35 mouse cellular contexts compared by ENCODE assay signal in the genomic region with DNA sequence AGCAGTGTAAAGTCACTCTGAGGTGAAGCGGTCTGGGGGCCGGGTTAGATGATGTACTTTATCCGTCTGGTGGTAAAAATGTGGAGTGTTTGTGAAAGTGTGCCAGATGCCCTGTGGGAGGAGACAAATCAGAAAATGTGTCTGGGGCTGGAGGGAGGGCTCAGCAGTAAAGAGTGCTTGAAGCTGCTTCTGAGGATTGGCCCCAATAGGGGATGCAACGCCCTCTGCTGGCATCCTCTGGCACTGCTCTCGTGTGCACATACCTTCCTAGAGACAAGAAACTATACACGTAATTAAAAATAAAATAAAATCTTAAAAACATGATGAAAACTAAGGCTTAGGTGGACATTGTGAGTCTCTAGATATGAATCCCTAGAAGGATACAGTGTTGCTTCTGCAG. TPM values are rescaled to one million over a fixed set of nuclear protein-coding genes. Genes with fewer than 3 reads are reported as not detected.
DNase-seq lines count a peak whose midpoint lies in the region; ATAC-seq and TF ChIP-seq lines count a peak whose summit lies in the region.
"Had no signal": no experiment of that assay in that cellular context is flagged by ENCODE, and none has a peak within 500 bp of the region (broad histone marks: within the 10 kb centered on the region; RNA-seq: fewer than 3 reads in every experiment).

No protein-coding gene starts in this region.

- H3K4me2 ChIP-seq in kidney, postnatal 0 days (ENCODE audit: low read length), result no peak overlapping the region
- no peak overlapping the region for H3K4me2 ChIP-seq in lung, embryonic 14.5 days
- H3K4me2 ChIP-seq in lung, postnatal 0 days (replicated peaks; ENCODE audit: low read depth, low read length), result no peak overlapping the region
- H3K4me2 ChIP-seq: forebrain, embryonic 13.5 days; heart, embryonic 12.5 days; hindbrain, embryonic 14.5 days; limb, embryonic 13.5 days; midbrain, embryonic 13.5 days; neural tube, embryonic 15.5 days; stomach, embryonic 15.5 days had no signal

- TF ChIP-seq CTCF in kidney, postnatal 0 days (IDR thresholded peaks at IDR 0.05; ENCODE audit: low read depth), result 0 out of 2 replicates have a peak, but pooled peaks have one; percentile 10
- no peak for TF ChIP-seq CTCF in kidney, adult 2 months (conservative IDR thresholded peaks at IDR 0.05; ENCODE audit: insufficient read depth, insufficient read length, low read depth, low read length)
- peak; percentile 34; the same call in 1 of the 2 replicates for TF ChIP-seq CTCF in lung, embryonic 14.5 days (IDR thresholded peaks at IDR 0.05; ENCODE audit: low read depth)
- TF ChIP-seq CTCF in lung, postnatal 0 days (IDR thresholded peaks at IDR 0.05), result no peak
- TF ChIP-seq CTCF in brain, embryonic 14.5 days (IDR thresholded peaks at IDR 0.05; ENCODE audit: borderline replicate concordance, extremely low read depth, insufficient read depth, insufficient read length), result peak; percentile 16; the same call in 1 of the 2 replicates

- 92% methylated on average over 6 of the region's 6 CpGs for WGBS in kidney, postnatal 0 days
- WGBS in kidney, adult 2 months, result 95% methylated on average over 6 of the region's 6 CpGs
- WGBS in lung, embryonic 14.5 days, result 84% methylated on average over 6 of the region's 6 CpGs
- 84% methylated on average over 6 of the region's 6 CpGs for WGBS in lung, postnatal 0 days

- H3K36me3 ChIP-seq in kidney, postnatal 0 days (ENCODE audit: insufficient read depth, low read length), result no peaks in the 10 kb centered on the region
- H3K36me3 ChIP-seq in kidney, adult 2 months (ENCODE audit: control insufficient read depth, insufficient read depth, low read length), result no peaks in the 10 kb centered on the region
- no peaks in the 10 kb centered on the region for H3K36me3 ChIP-seq in lung, embryonic 14.5 days (ENCODE audit: insufficient read depth)
- no peaks in the 10 kb centered on the region for H3K36me3 ChIP-seq in lung, postnatal 0 days (ENCODE audit: insufficient read depth, low read length)
- no peaks in the 10 kb centered on the region for H3K36me3 ChIP-seq in ES-E14 (ENCODE audit: control insufficient read depth, insufficient read depth, low read length, poor library complexity, severe bottlenecking)
- H3K36me3 ChIP-seq: limb, embryonic 13.5 days; midbrain, embryonic 13.5 days; neural tube, embryonic 15.5 days; stomach, embryonic 15.5 days had no signal

- ATAC-seq in kidney, postnatal 0 days (replicated peaks; ENCODE audit: low FRiP score, low read depth), result no peak
- no peak for ATAC-seq in lung, embryonic 14.5 days (ENCODE audit: insufficient read depth)
- ATAC-seq in lung, postnatal 0 days, result no peak
- ATAC-seq: forebrain, embryonic 13.5 days; midbrain, embryonic 13.5 days had no signal

- H3K9me3 ChIP-seq in kidney, postnatal 0 days (replicated peaks; ENCODE audit: low read length), result no peaks in the 10 kb centered on the region
- H3K9me3 ChIP-seq in lung, embryonic 14.5 days (ENCODE audit: low read depth, low read length), result no peaks in the 10 kb centered on the region; the same call in 1 of the 2 replicates
- no peaks in the 10 kb centered on the region for H3K9me3 ChIP-seq in lung, postnatal 0 days (ENCODE audit: low read length)
- no peaks in the 10 kb centered on the region for H3K9me3 ChIP-seq in ES-E14 (ENCODE audit: control insufficient read depth, insufficient read depth, low read depth, low read length)
- H3K9me3 ChIP-seq: limb, embryonic 13.5 days; neural tube, embryonic 15.5 days; stomach, embryonic 15.5 days had no signal

- H3K4me3 ChIP-seq in kidney, postnatal 0 days (replicated peaks; ENCODE audit: low read depth, low read length), result no peak overlapping the region
- no peak overlapping the region for H3K4me3 ChIP-seq in kidney, adult 2 months (ENCODE audit: insufficient read depth, low read depth, low read length)
- no peak overlapping the region for H3K4me3 ChIP-seq in lung, embryonic 14.5 days (ENCODE audit: low read depth, low read length)
- H3K4me3 ChIP-seq in lung, postnatal 0 days (ENCODE audit: low read depth, low read length), result no peak overlapping the region
- H3K4me3 ChIP-seq in ES-E14 (ENCODE audit: insufficient read depth in 1 of 2, low read depth in 1 of 2, low read length in 2 of 2, poor library complexity in 1 of 2, severe bottlenecking in 1 of 2), result no peak overlapping the region
- H3K4me3 ChIP-seq: forebrain, embryonic 13.5 days; heart, embryonic 12.5 days; left cerebral cortex, adult 2 months; limb, embryonic 13.5 days; midbrain, embryonic 13.5 days; neural tube, embryonic 15.5 days; stomach, embryonic 15.5 days had no signal

- H3K9ac ChIP-seq in kidney, postnatal 0 days (ENCODE audit: low read depth, low read length), result no peak overlapping the region
- H3K9ac ChIP-seq in lung, embryonic 14.5 days, result no peak overlapping the region
- no peak overlapping the region for H3K9ac ChIP-seq in lung, postnatal 0 days (replicated peaks; ENCODE audit: low read depth)
- H3K9ac ChIP-seq in ES-E14 (ENCODE audit: insufficient read depth, low read depth, low read length, poor library complexity, severe bottlenecking), result no peak overlapping the region
- H3K9ac ChIP-seq: forebrain, embryonic 13.5 days; heart, embryonic 12.5 days; hindbrain, embryonic 14.5 days; limb, embryonic 13.5 days; midbrain, embryonic 13.5 days; neural tube, embryonic 15.5 days; stomach, embryonic 15.5 days had no signal

- TF ChIP-seq POLR2A in kidney, adult 2 months (IDR thresholded peaks at IDR 0.05; ENCODE audit: low read depth, low read length), result no peak
- TF ChIP-seq POLR2A in brain, embryonic 14.5 days (IDR thresholded peaks at IDR 0.05; ENCODE audit: borderline replicate concordance, extremely low read depth, insufficient read depth, insufficient read length, poor library complexity, severe bottlenecking), result no peak

- no peaks in the 10 kb centered on the region for H3K27me3 ChIP-seq in kidney, postnatal 0 days (ENCODE audit: insufficient read depth, low read length)
- no peaks in the 10 kb centered on the region for H3K27me3 ChIP-seq in kidney, adult 2 months (replicated peaks; ENCODE audit: control insufficient read depth, insufficient read depth, low read length)
- no peaks in the 10 kb centered on the region for H3K27me3 ChIP-seq in lung, embryonic 14.5 days (ENCODE audit: insufficient read depth, low read length)
- no peaks in the 10 kb centered on the region for H3K27me3 ChIP-seq in lung, postnatal 0 days (replicated peaks; ENCODE audit: insufficient read depth, low read length)
- H3K27me3 ChIP-seq: forebrain, embryonic 13.5 days; heart, embryonic 12.5 days; limb, embryonic 13.5 days; midbrain, embryonic 13.5 days; neural tube, embryonic 15.5 days; stomach, embryonic 15.5 days had no signal

- in situ Hi-C loops in ES-E14 (cut with MboI; ENCODE audit: low sequenced_read_pairs in 2 of 2, unreplicated experiment in 2 of 2), result no loop called here

- no peak for DNase-seq in kidney, postnatal 0 days (ENCODE audit: low spot score)
- DNase-seq in kidney, adult 2 months, result no peak
- no peak for DNase-seq in lung, embryonic 14.5 days
- DNase-seq in lung, postnatal 0 days (ENCODE audit: low spot score), result no peak
- no peak for DNase-seq in ES-E14 (ENCODE audit: low read depth, low spot score)
- DNase-seq in brain, embryonic 14.5 days (ENCODE audit: low read depth), result no peak
- no peak for DNase-seq in left cerebral cortex, adult 11 months (ENCODE audit: low spot score)
- DNase-seq in frontal cortex, postnatal 36 days (ENCODE audit: low spot score in 2 of 2), result no peak
- DNase-seq: adrenal gland, postnatal 14 days; cerebellum, adult 2 months; cerebellum, postnatal 14 days; gastrocnemius, postnatal 25 days; kidney, adult 18-20 months; kidney, postnatal 4 days; lung, postnatal 10 days; right cerebral cortex, postnatal 25 days; thymus, adult 2 months; thymus, postnatal 36 days had no signal

- H3K27ac ChIP-seq in kidney, postnatal 0 days, result no peak overlapping the region
- no peak overlapping the region for H3K27ac ChIP-seq in kidney, adult 2 months (ENCODE audit: insufficient read depth, low read depth, low read length)
- no peak overlapping the region for H3K27ac ChIP-seq in lung, embryonic 14.5 days (ENCODE audit: low read depth)
- H3K27ac ChIP-seq in lung, postnatal 0 days (ENCODE audit: low read length), result no peak overlapping the region
- H3K27ac ChIP-seq in ES-E14 (ENCODE audit: insufficient read depth, low read depth, low read length, poor library complexity, severe bottlenecking), result no peak overlapping the region
- H3K27ac ChIP-seq: forebrain, embryonic 13.5 days; hindbrain, embryonic 14.5 days; left cerebral cortex, adult 2 months; limb, embryonic 13.5 days; macrophage; midbrain, embryonic 13.5 days; neural tube, embryonic 15.5 days; stomach, embryonic 15.5 days had no signal

- TF ChIP-seq EP300 in lung, postnatal 0 days (IDR thresholded peaks at IDR 0.05), result no peak

- no peaks in the 10 kb centered on the region for H3K4me1 ChIP-seq in kidney, postnatal 0 days (replicated peaks; ENCODE audit: insufficient read depth, low read length)
- H3K4me1 ChIP-seq in kidney, adult 2 months (ENCODE audit: control insufficient read depth, insufficient read depth, low read length), result no peaks in the 10 kb centered on the region
- no peaks in the 10 kb centered on the region for H3K4me1 ChIP-seq in lung, embryonic 14.5 days (ENCODE audit: insufficient read depth)
- no peaks in the 10 kb centered on the region for H3K4me1 ChIP-seq in lung, postnatal 0 days (ENCODE audit: insufficient read depth, low read depth, low read length)
- H3K4me1 ChIP-seq in ES-E14 (ENCODE audit: control insufficient read depth in 2 of 2, insufficient read depth in 2 of 2, low read length in 2 of 2, poor library complexity in 1 of 2), result no peaks in the 10 kb centered on the region
- H3K4me1 ChIP-seq: forebrain, embryonic 13.5 days; heart, embryonic 12.5 days; limb, embryonic 13.5 days; midbrain, embryonic 13.5 days; neural tube, embryonic 15.5 days; stomach, embryonic 15.5 days had no signal

TF ChIP-seq in ES-E14, 5 proteins besides CTCF, POLR2A, EP300 and RAD21 (continues in another document):
- no peak for TF ChIP-seq HCFC1 (IDR thresholded peaks at IDR 0.05; ENCODE audit: borderline replicate concordance, insufficient read depth, low read length)

RNA-seq across cellular contexts. Expression of gene Gsg1, which starts 6.3 kb away (rescaled TPM):
- polyA plus RNA-seq in kidney, postnatal 0 days (2015; fragmentation: Nextera tagmentation; extraction: Ambion mirVana), result 0.37 and 0.62 TPM in 2 replicates
- 0.55 and 1.4 TPM in 2 replicates for polyA plus RNA-seq in kidney, adult 2 months (2012; rRNA removed)
- 6.0 and 7.7 TPM in 2 replicates for polyA plus RNA-seq in lung, embryonic 14.5 days (2014; fragmentation: Nextera tagmentation; extraction: Ambion mirVana)
- polyA plus RNA-seq in lung, postnatal 0 days (2015; fragmentation: Nextera tagmentation; extraction: Ambion mirVana), result 2.9 and 5.5 TPM in 2 replicates
- total RNA-seq in ES-E14 (2012; rRNA removed), result 0.63 and 0.98 TPM in 2 replicates
- polyA plus RNA-seq in brain, embryonic 14.5 days (2012; rRNA removed), result 0.27 and 0.44 TPM in 2 replicates
- total RNA-seq: adrenal gland, postnatal 14 days; gastrocnemius, adult 18-20 months; gastrocnemius, postnatal 25 days; layer of hippocampus, postnatal 10 days; left cerebral cortex, adult 2 months; left cerebral cortex, postnatal 36 days; megakaryocyte-erythroid progenitor cell, adult 5-6 weeks had no signal

RNA-seq across cellular contexts. Expression of gene Pbp2, which starts 49.8 kb away (rescaled TPM):
- 0.20 and 0.42 TPM in 2 replicates for polyA plus RNA-seq in kidney, postnatal 0 days (2015; fragmentation: Nextera tagmentation; extraction: Ambion mirVana)
- polyA plus RNA-seq in kidney, adult 2 months (2012; rRNA removed), result 0.16 TPM in 1 of 2 replicates, not detected in the other
- 0.38 and 0.53 TPM in 2 replicates for polyA plus RNA-seq in lung, embryonic 14.5 days (2014; fragmentation: Nextera tagmentation; extraction: Ambion mirVana)
- polyA plus RNA-seq in lung, postnatal 0 days (2015; fragmentation: Nextera tagmentation; extraction: Ambion mirVana), result 0.42 and 1.6 TPM in 2 replicates
- total RNA-seq in ES-E14 (2012; rRNA removed), result 0.31 TPM in 1 of 2 replicates, not detected in the other
- polyA plus RNA-seq in brain, embryonic 14.5 days (2012; rRNA removed), result 0.08 TPM in 1 of 2 replicates, not detected in the other
- total RNA-seq: adrenal gland, postnatal 14 days; gastrocnemius, adult 18-20 months; gastrocnemius, postnatal 25 days; heart, adult 18-20 months; hematopoietic stem cell, adult 5-6 weeks; megakaryocyte-erythroid progenitor cell, adult 5-6 weeks had no signal
- polyA plus RNA-seq: cerebellum, adult 2 months; forebrain, embryonic 13.5 days; heart, embryonic 12.5 days; heart, postnatal 0 days; liver, embryonic 16.5 days; macrophage; midbrain, embryonic 13.5 days; neural tube, embryonic 15.5 days; thymus, adult 2 months had no signal

Comparison
In these comparisons a context has a peak if more than half of its experiments do, and no peak if none do; other contexts are left out.
1. CTCF ChIP-seq: peak in kidney, postnatal 0 days (single experiment), lung, embryonic 14.5 days (single experiment) and brain, embryonic 14.5 days (single experiment); none in kidney, adult 2 months (single experiment) and lung, postnatal 0 days (single experiment).